Mouse (Mus musculus): Measurements from ENCODE around the gene Cct6b.

DNA sequence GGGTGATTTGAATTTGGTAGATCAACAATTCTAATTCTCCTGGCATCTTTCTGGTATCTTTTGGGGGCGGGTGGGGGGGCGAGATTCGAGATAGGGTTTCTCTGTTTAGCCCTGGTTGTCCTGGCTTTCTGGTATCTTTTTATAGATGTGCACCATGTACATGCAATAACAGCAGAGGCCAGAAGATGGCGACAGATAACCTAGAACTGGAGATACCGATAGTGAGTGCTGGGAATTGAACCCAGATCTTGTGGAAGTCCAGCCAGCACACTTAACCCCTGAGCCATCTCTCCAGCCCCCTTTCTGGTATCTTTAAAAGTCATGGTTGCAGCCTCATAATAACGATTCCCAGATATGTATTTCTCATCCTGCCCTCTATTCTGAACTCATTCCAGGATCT lies 18.0 kb downstream of the Cct6b start:
- TF ChIP-seq CTCF (IDR thresholded peaks at IDR 0.05; ENCODE audit: extremely low read depth, insufficient read depth, low read length) (peak; percentile 36; the same call in 1 of the 2 replicates), POLR2A (IDR thresholded peaks at IDR 0.05; ENCODE audit: extremely low read depth, insufficient read depth, low read length) (no peak)

All from cortical plate, adult 2 months (tissue).